Mouse (Mus musculus) heart, adult 10 weeks (tissue): ENCODE data around the gene Mup7. TPM values are rescaled to one million over a fixed set of nuclear protein-coding genes. Genes with fewer than 3 reads are reported as not detected.

Experiments used
- polyA plus RNA-seq: library from polyadenylated mRNA; stranded (reverse); fragments of 350-450 nt; fragmentation: Illumina TruSeq; extraction: RNeasy Lipid Tissue Mini Kit (QIAGEN cat#74804); gene quantifications from one replicate; pipeline ENCODE4 v1.2.3, GENCODE M21; 2014; ENCODE audit warnings: low read depth, low replicate concordance

The Mup7 gene
- not detected for polyA plus RNA-seq

GRCm38 (mm10) chr4:60070375-60070774 is at the start of gene Mup7:
Mup7 (minus strand) TSS chr4:60070475.

Other genes with a start within 250 kb of the Mup7 start
- 0.39 TPM for gene Slc46a2, start 155.4 kb downstream of the Mup7 start, polyA plus RNA-seq
- gene Mup4, start 109.8 kb downstream of the Mup7 start, polyA plus RNA-seq = not detected
- gene Mup6, start 106.2 kb downstream of the Mup7 start, polyA plus RNA-seq = not detected
- not detected for gene Mup2, start 83.8 kb upstream of the Mup7 start, polyA plus RNA-seq
- gene Mup8, start 152.1 kb upstream of the Mup7 start, polyA plus RNA-seq = not detected